Mouse (Mus musculus): ENCODE results near the gene Cenpc1. TPM values are rescaled to one million over a fixed set of nuclear protein-coding genes. Genes with fewer than 3 reads are reported as not detected.

Gene Cenpc1
- total RNA-seq, 1 experiment from 2014 or later = 56.3 TPM

GRCm38 (mm10) chr5:86065876-86066550 lies 630 bp upstream of the Cenpc1 start:
- ATAC-seq (replicated peaks in 1 of 2; ENCODE audit: insufficient read depth in 1 of 2, low FRiP score in 2 of 2, low TSS enrichment in 1 of 2, low read depth in 1 of 2, poor library complexity in 2 of 2, severe bottlenecking in 2 of 2) = peak; percentile 12 to 13; a peak in 3 of 4 replicates

- ATAC-seq (replicated peaks in 1 of 2; ENCODE audit: insufficient read depth in 1 of 2, low FRiP score in 2 of 2, low TSS enrichment in 1 of 2, low read depth in 1 of 2, poor library complexity in 2 of 2, severe bottlenecking in 2 of 2) = no peak
These were observed 1.9 kb downstream of the Cenpc1 start for GRCm38 (mm10) chr5:86063501-86063900.

- ATAC-seq (replicated peaks in 1 of 2; ENCODE audit: insufficient read depth in 1 of 2, low FRiP score in 2 of 2, low TSS enrichment in 1 of 2, low read depth in 1 of 2, poor library complexity in 2 of 2, severe bottlenecking in 2 of 2) = no peak
These were observed 35.6 kb downstream of the Cenpc1 start for GRCm38 (mm10) chr5:86029820-86030219.

GRCm38 (mm10) chr5:85996545-85997510 lies 68.6 kb downstream of the Cenpc1 start:
- ATAC-seq (replicated peaks in 1 of 2; ENCODE audit: insufficient read depth in 1 of 2, low FRiP score in 2 of 2, low TSS enrichment in 1 of 2, low read depth in 1 of 2, poor library complexity in 2 of 2, severe bottlenecking in 2 of 2) = no peak

- no peak for ATAC-seq (replicated peaks in 1 of 2; ENCODE audit: insufficient read depth in 1 of 2, low FRiP score in 2 of 2, low TSS enrichment in 1 of 2, low read depth in 1 of 2, poor library complexity in 2 of 2, severe bottlenecking in 2 of 2)
These were observed 70.8 kb downstream of the Cenpc1 start for GRCm38 (mm10) chr5:85994551-85994950.

GRCm38 (mm10) chr5:85992805-85993721 lies 72.3 kb downstream of the Cenpc1 start:
- ATAC-seq (replicated peaks in 1 of 2; ENCODE audit: insufficient read depth in 1 of 2, low FRiP score in 2 of 2, low TSS enrichment in 1 of 2, low read depth in 1 of 2, poor library complexity in 2 of 2, severe bottlenecking in 2 of 2) = no peak

GRCm38 (mm10) chr5:85992055-85992454 lies 73.3 kb downstream of the Cenpc1 start:
- ATAC-seq (replicated peaks in 1 of 2; ENCODE audit: insufficient read depth in 1 of 2, low FRiP score in 2 of 2, low TSS enrichment in 1 of 2, low read depth in 1 of 2, poor library complexity in 2 of 2, severe bottlenecking in 2 of 2) = peak in 1 of 2 experiments; percentile 46; a peak in 1 of 4 replicates

GRCm38 (mm10) chr5:85987516-85987863 lies 77.9 kb downstream of the Cenpc1 start:
- ATAC-seq (replicated peaks in 1 of 2; ENCODE audit: insufficient read depth in 1 of 2, low FRiP score in 2 of 2, low TSS enrichment in 1 of 2, low read depth in 1 of 2, poor library complexity in 2 of 2, severe bottlenecking in 2 of 2) = no peak

- no peak for ATAC-seq (replicated peaks in 1 of 2; ENCODE audit: insufficient read depth in 1 of 2, low FRiP score in 2 of 2, low TSS enrichment in 1 of 2, low read depth in 1 of 2, poor library complexity in 2 of 2, severe bottlenecking in 2 of 2)
These were observed 78.5 kb downstream of the Cenpc1 start for GRCm38 (mm10) chr5:85986734-85987515.

- ATAC-seq (replicated peaks in 1 of 2; ENCODE audit: insufficient read depth in 1 of 2, low FRiP score in 2 of 2, low TSS enrichment in 1 of 2, low read depth in 1 of 2, poor library complexity in 2 of 2, severe bottlenecking in 2 of 2) = no peak
These were observed 87.5 kb downstream of the Cenpc1 start for GRCm38 (mm10) chr5:85977646-85978426.

- ATAC-seq (replicated peaks in 1 of 2; ENCODE audit: insufficient read depth in 1 of 2, low FRiP score in 2 of 2, low TSS enrichment in 1 of 2, low read depth in 1 of 2, poor library complexity in 2 of 2, severe bottlenecking in 2 of 2) = no peak
These were observed 102.6 kb downstream of the Cenpc1 start for GRCm38 (mm10) chr5:85962791-85963190.

Other genes with a start within 250 kb of the Cenpc1 start
- 80.4 and 98.5 TPM in 2 replicates for gene Stap1, start 6.2 kb upstream of the Cenpc1 start, total RNA-seq (2017)
- gene Uba6, start 107.2 kb upstream of the Cenpc1 start, total RNA-seq (2017) = 29.9 and 48.4 TPM in 2 replicates
- gene Gnrhr, start 132.3 kb upstream of the Cenpc1 start, total RNA-seq (2017) = not detected in 2 replicates
- gene Tmprss11c, start 223.7 kb upstream of the Cenpc1 start, total RNA-seq (2017) = not detected in 2 replicates

Measured in hematopoietic stem cell, adult 5-6 weeks (primary cell).